Mouse (Mus musculus): ENCODE data around the gene Bmp6.

Gene Bmp6

GRCm38 (mm10) chr13:38429671-38430070 is 84.8 kb downstream of the Bmp6 start:
- DNase-seq (ENCODE audit: low spot score in 2 of 2), result no peak

GRCm38 (mm10) chr13:38430075-38430474 is 85.2 kb downstream of the Bmp6 start:
- no peak for DNase-seq (ENCODE audit: low spot score in 2 of 2)

DNA sequence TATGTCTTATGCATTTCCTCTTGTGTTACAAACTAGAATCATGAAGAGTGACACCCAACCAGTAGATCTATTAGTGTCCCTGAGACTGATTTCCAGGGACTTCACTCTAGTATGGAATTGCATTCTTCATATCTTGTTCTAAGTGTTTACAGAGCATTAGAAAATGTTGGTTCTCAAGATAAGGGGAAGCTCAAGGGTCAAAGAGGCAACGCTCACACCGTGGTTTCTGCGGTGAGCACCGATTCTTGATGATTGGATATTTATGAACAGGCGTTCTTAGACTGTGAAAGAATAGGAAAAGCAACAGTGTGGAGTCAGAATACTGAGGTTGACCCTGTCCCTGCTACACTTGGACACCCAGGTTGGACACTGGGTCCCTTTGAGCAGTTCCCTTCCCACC is 89.9 kb downstream of the Bmp6 start:
- DNase-seq (ENCODE audit: low spot score in 2 of 2), result no peak

DNA sequence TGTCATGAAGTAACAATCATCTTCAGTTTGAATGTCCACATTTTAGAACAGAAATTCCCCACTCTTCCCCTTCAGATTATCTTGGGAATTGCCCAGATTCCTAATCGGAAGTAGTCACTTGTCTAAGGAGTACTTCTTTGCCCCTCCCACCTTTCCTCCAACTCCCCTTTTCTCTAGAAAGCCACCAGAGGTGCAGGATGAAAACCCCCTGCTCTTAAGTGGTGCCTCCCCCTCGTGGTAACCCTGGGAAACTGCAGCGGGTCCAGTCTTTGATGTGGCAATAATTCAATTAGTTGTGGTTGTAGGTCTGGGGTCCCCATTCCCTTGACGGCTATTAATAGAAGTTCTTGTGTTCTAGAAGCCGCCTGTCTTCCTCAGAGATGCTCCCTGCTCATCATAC is 93.0 kb downstream of the Bmp6 start:
- no peak for DNase-seq (ENCODE audit: low spot score in 2 of 2)

DNA sequence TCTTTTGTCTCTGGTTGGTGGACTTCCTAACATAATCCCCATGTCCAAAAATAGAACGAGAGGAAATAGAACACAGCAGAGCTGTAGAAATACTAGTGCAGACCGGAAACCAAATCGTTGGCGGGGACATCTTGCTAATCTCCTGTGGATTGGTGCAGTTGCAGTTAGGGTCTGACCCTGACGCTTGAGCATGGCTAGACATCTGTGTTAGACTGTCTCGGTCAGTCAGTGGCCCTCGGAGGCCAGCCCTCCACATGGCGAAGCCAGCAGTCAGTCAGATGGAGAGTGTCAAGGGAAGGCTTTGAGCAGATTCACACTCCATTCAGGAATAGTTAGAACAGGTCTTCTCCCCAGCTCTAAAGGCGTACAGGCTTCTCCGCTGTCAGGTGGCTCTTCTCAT is 95.3 kb downstream of the Bmp6 start:
- no peak for DNase-seq (ENCODE audit: low spot score in 2 of 2)

GRCm38 (mm10) chr13:38448516-38449015 is 103.7 kb downstream of the Bmp6 start:
- no peak for DNase-seq (ENCODE audit: low spot score in 2 of 2)

DNA sequence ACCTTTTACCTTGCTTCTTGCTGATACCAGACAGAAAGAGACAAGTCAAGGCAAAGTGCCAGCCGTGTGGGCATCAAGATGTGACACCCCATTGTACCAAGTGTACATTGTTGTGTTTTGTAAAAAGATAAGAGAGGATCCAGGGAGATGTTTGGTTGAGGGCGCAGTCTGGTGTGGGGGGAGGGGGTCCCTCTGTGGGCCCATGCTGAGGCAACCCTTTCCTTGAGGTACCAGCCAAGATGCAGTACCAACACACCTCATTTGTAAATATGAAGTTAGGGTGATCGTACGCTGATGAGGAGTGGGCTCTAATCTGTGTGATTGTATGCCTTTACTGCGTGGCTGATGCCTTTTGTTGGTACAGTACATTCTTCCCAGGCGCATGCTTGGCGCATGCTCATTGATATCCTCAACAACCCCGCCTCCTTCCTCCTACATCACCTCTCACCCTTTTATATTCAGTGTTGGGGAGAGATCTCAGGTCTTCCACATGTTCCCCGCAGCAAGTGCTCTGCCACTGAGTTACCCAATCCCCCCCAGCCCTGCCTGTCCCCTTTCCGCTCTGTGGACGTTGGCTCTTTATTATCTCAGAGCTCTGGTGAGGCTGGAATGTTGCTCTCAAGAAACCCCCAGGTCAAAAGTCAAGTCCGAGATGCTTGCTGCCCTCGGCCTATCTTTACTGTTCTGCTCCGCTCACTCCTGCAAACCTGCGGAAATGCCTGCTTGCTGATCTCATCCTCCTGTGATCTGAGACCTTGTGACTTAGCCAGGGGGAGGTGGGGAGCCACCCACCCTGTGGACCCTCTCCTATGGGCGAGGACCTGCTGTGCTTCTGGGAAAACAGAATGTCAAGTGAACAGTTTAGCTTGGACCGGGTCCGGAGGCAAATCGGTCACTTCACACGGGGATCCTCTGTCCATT is 105.4 kb downstream of the Bmp6 start:
- no peak for DNase-seq (ENCODE audit: low spot score in 2 of 2)

DNA sequence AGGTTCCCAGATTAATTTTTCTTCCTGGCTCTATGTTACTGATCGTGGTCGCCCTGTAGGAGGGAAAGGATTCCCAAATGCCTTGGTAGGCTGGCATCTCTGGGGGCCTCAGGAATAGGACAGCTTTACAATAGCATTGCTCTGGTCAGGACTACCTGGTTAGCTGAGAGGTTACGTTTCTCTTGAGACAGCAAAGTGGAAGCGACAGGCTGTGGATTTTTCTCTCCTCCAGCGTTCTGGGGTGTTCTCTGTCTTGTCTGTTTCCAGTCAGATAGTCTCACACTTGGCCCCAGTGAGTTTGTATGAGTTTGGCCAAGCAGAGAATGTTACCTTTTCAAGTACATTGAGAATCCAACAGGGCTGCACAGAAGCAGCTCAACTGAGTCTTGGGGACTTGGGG is 106.5 kb downstream of the Bmp6 start:
- DNase-seq (ENCODE audit: low spot score in 2 of 2), result no peak

- DNase-seq (ENCODE audit: low spot score in 2 of 2), result no peak
Measured at GRCm38 (mm10) chr13:38463410-38463809, 118.5 kb downstream of the Bmp6 start.

GRCm38 (mm10) chr13:38470882-38471281 is 126.0 kb downstream of the Bmp6 start:
- peak in 1 of 2 experiments; percentile 10 for DNase-seq (ENCODE audit: low spot score in 2 of 2)

DNA sequence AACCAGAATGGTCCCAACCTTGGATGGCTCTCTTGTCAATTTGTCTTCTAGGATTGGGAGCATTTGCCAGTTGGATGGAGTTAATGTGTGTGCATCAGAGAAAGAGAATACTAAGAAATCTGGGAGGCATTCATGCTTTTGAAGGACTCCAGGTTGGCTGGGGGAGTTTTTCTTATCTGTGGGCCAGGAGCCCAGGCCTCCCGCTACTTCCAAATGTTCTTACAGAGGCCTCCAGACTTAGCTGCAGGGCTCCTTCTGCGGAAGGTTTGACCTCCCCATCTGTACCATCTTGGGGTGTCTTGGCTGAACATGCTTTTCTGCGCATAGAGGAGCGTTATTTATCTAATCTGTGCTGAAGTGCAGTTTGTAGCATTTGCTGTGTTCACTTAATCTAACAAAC is 127.7 kb downstream of the Bmp6 start:
- DNase-seq (ENCODE audit: low spot score in 2 of 2), result no peak

DNA sequence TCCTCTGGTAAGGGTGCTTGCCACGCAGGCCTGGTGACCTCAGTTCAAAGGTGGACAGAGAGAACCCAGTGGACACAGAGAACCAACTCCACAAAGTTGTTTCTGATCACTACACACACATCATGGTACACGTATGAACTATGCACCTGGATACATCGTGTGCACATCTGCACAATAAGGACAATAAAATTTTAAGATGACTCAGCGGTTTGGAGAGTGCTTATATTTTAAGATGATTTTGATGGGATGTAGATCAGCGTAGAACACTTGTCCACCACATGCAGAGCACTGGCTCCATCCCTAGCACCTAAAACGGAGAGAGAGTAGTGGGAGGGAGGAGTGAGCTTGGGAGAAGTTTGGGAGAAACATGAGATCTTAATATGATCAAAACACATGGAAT is 128.6 kb downstream of the Bmp6 start:
- no peak for DNase-seq (ENCODE audit: low spot score in 2 of 2)

DNA sequence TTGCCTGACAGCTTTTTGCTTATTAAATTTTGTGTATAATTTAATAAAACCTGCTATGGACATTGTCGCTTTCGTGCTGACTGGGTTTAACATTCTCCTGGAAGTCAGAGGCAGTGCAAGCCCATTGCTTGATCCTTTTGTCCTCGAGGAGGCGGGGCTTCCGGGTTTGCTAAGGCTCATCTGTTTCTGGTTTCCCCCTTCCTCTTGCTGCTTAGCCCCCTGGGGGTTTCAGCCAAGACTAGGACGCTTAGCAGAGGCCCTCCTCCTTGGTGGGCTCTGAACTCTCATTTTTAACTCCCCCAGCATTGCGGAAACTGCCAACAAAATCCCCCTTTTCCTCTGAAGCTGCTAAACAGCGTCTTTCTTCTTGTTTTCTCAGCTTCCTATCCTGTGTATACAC is 132.0 kb downstream of the Bmp6 start:
- no peak for DNase-seq (ENCODE audit: low spot score in 2 of 2)

- peak in 1 of 2 experiments; percentile 44 for DNase-seq (ENCODE audit: low spot score in 2 of 2)
Measured at GRCm38 (mm10) chr13:38481021-38481420, 136.1 kb downstream of the Bmp6 start.

GRCm38 (mm10) chr13:38484701-38485100 is 139.8 kb downstream of the Bmp6 start:
- no peak for DNase-seq (ENCODE audit: low spot score in 2 of 2)

GRCm38 (mm10) chr13:38486767-38487166 is 141.9 kb downstream of the Bmp6 start:
- no peak for DNase-seq (ENCODE audit: low spot score in 2 of 2)

DNA sequence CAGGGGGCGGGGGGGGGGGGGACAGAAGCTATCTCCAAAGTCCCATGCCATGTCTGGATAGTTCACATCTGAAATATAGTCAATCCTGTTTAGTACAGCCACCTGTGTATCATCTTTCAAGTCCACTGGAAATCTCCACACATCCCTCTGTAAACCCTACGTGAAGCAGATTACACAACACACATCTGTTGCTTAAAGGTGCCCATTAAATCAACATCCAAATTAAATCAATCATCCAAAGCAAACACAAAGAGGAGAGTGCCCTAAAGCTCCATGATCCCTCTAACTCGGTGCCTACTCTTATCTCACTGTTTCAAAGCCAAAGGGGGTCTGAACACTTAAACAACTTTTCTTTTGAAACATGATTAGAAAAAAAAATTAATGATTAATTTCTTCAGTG is 151.8 kb downstream of the Bmp6 start:
- no peak for DNase-seq (ENCODE audit: low spot score in 2 of 2)

DNA sequence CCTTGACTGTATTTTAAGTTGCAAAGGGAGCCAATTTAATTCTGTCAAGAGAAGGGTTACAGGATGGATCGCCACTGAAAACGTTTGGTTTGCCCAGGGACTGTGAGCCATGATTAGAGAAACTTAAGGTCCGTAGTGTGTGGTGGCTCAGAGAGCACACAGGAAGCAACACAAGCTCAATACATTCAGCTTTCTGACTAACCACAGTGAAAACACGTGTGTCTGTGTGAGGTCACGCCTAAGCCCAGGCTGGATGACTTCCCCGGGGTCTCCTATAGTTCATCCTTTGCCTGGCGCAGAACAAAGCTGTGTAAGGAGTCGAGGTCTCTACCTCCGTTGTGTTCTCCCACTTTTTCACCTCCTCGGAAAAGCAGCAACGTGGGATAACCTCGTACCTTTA is 156.4 kb downstream of the Bmp6 start:
- DNase-seq (ENCODE audit: low spot score in 2 of 2), result no peak

- no peak for DNase-seq (ENCODE audit: low spot score in 2 of 2)
Measured at GRCm38 (mm10) chr13:38503137-38503849, 158.4 kb downstream of the Bmp6 start.

- DNase-seq (ENCODE audit: low spot score in 2 of 2), result peak; percentile 31 to 57
Measured at GRCm38 (mm10) chr13:38506320-38506719, 161.4 kb downstream of the Bmp6 start.

GRCm38 (mm10) chr13:38506936-38507335 is 162.0 kb downstream of the Bmp6 start:
- no peak for DNase-seq (ENCODE audit: low spot score in 2 of 2)

DNA sequence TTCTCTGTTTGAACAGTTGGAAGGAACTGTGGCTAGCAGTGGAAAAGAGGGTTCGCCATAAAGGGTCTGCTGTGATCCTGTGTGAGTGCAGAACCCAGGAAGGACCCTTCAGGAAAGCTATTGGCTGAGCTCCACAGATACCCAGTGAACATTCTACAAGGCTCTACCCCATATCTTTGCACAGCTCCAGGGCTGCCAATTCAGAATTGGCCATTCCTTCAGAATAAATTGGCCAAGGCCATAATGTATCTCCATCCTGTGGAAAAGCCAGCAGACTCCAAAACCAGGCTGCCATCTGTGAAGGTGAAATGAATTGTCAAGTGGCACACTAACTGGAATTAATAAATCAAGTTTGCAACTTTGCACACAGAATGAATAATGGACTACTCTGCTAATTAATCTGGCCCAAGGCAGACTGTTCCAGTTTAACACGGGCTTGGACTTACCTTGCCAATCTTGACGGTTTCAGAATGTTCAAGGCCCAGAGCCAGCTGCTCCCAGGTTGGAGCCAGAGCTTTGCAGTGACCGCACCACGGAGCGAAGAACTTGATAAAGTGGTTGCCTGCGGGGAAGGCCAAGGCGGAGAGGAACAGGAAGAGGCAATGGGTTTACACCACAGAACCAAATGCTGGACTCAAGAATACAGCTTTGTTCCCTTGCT is 164.9 kb downstream of the Bmp6 start:
- DNase-seq (ENCODE audit: low spot score in 2 of 2), result no peak
